Mouse (Mus musculus): ENCODE measurements around the gene Aff1. TPM values are rescaled to one million over a fixed set of nuclear protein-coding genes. Genes with fewer than 3 reads are reported as not detected.
A peak's percentile ranks its signal among the peaks of the same experiment; 100 is the strongest.

Gene Aff1
- total RNA-seq, 2 experiments from 2014 or later: 20.8 to 23.0 TPM

DNA sequence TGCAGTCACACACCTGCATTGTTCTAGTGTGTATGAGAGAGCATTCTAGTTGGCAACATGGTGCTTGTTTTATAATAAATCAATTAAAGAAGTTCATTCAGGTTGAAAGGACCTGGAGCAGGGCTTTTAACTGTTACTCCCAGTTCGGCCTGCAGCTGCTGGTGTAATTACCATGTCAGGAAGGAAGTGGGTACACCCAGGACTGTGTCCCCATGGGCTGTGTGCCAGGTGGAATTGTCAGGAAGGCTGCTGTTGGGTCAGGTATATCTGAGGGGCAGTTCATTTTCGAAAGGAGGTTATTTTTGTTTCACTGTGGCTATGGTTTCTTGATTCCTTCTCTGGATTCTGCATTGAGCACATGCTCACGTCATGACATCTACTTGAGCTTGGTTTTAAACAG is 107.3 kb downstream of the Aff1 start:
- DNase-seq (ENCODE audit: low spot score in 2 of 2): no peak

DNA sequence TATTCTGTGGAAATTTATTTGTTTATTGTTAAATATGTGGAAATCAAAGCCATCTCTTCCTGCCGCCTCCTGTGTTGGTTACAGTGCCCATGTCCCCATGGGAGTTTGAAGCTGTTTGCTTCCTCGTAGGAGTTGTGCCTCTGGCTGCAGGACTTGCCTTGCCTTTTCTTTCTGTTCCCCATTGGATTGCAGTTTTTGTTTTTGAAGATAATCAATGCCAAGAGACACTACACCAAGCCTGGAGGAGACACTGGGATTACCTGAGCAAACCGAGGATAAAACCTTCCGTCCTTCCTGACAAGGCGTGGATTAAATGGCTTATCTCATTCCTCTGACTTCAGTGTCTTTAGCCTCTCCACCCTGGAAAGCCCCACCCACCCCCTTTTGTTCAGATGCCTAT is 107.8 kb downstream of the Aff1 start:
- no peak for DNase-seq (ENCODE audit: low spot score in 2 of 2)

DNA sequence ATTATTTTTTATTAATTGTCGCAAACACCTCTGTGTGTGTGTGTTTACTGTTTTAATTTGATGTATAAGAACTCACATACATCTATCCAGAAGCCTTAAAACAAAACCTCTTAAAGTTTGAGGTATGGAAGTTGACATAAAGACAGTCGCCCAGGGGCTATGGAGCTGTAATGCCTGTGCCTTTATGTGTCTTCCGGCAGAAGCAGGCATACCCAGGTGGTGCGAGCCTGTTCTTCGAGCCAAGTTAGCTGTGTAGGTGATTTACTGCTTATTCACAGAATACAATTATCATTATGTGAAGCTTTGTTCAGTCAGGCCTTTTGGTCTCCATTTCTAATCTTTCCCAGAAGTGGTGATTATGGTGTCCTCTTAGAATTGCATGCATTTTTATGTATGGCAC is 111.2 kb downstream of the Aff1 start:
- no peak for DNase-seq (ENCODE audit: low spot score in 2 of 2)

- peak in 1 of 2 experiments; percentile 54 for DNase-seq (ENCODE audit: low spot score in 2 of 2)
Measured at GRCm38 (mm10) chr5:103803927-103804590, 111.9 kb downstream of the Aff1 start.

GRCm38 (mm10) chr5:103806851-103807578 is 114.8 kb downstream of the Aff1 start:
- DNase-seq (ENCODE audit: low spot score in 2 of 2): no peak

DNA sequence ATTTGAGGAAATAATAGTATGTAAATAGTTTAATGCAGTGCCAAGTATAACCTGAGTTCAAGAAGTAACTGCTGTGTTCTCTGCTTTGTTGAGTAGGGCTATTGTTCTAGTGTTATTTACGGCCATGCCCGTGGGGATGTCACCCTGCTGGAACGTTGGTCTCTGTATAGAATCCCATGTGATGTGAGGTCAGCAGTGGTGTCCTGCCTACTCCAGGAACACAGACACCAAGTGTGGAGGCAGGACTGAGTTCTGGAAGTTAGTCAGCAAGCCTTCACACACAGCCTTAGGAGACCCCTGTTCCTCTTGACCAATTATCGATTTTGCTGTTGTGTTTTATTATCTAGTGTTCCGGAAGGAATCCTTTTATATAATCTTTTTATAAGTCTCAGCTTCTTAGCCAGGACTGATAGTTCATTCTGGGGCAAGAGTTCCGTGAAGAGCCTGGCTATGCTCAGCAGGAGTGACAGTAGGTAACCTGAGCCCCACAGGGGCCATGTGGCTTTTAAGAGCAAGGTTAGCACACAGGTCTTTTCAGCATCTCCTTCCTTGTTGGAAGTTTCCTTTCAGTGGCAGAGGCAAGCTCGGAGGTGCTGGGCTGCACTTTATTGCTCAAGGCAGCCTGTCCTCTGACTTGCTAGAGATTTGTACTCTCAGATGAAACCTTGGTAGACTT is 115.6 kb downstream of the Aff1 start:
- DNase-seq (ENCODE audit: low spot score in 2 of 2): no peak

- no peak for DNase-seq (ENCODE audit: low spot score in 2 of 2)
Measured at GRCm38 (mm10) chr5:103809674-103810330, 117.6 kb downstream of the Aff1 start.

DNA sequence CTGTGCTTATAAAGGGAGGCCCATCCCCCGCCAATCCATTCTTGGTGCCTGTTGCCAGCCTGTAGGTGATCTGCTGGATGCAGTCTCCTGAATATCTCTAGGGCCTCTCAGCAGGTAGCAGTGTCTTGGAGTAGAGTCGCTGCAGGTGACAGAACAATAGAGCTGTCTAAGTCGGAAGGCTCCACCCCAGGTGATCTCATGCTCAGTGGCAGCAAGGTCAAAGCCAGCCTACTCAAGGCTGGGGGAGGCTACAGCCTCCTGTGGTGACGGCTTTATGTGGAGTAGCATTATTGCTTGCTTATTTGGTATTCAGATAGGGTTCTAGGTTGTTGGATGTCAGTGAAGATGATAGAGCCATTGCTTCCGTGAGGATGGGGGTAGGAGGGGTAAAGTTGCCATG is 121.1 kb downstream of the Aff1 start:
- DNase-seq (ENCODE audit: low spot score in 2 of 2): no peak

- no peak for DNase-seq (ENCODE audit: low spot score in 2 of 2)
Measured at GRCm38 (mm10) chr5:103813997-103814542, 121.9 kb downstream of the Aff1 start.

- no peak for DNase-seq (ENCODE audit: low spot score in 2 of 2)
Measured at GRCm38 (mm10) chr5:103814551-103815248, 122.5 kb downstream of the Aff1 start.

DNA sequence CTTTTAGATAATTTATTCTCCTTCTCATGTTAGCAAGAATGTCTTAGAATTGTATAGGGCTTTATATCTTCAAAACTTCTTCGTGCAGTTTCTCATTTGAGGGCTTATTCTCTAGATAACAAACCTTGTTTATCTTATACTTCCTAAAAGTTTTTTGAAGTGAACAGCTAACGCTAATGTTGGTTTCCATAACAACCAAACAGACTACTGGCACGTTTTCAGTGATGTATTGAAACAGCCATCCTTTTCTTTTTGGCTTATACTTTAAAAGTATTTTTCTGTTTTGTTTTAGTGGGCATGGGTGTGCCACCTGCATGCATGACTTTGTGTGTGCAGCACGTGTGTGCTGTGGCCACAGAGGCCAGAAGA is 123.1 kb downstream of the Aff1 start:
- DNase-seq (ENCODE audit: low spot score in 2 of 2): no peak

GRCm38 (mm10) chr5:103816718-103817117 is 124.5 kb downstream of the Aff1 start:
- no peak for DNase-seq (ENCODE audit: low spot score in 2 of 2)

- peak; percentile 61 to 89 for DNase-seq (ENCODE audit: low spot score in 2 of 2)
Measured at GRCm38 (mm10) chr5:103817754-103818153, 125.6 kb downstream of the Aff1 start.

- no peak for DNase-seq (ENCODE audit: low spot score in 2 of 2)
Measured at GRCm38 (mm10) chr5:103818602-103819001, 126.4 kb downstream of the Aff1 start.

- DNase-seq (ENCODE audit: low spot score in 2 of 2): no peak
Measured at GRCm38 (mm10) chr5:103819674-103820073, 127.5 kb downstream of the Aff1 start.

DNA sequence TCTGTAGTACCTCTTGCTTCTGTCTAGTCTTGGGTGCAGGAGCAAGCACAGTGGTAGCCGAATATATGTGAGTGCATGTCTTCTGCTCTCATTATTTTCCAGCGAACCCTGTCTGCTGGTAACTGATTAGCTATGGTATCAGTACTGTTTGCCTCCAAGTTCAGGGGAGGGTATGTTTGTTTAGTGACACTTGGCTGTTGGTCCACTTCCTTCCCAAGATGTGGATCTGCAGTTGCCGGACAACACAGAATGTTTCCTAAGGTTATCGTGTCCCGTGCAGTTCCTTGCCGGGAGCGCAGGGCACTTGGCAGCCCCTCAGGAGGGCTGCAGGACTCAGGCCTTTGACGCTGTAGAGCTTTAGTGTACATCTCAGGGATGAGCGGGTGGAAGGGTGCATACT is 128.9 kb downstream of the Aff1 start:
- no peak for DNase-seq (ENCODE audit: low spot score in 2 of 2)

DNA sequence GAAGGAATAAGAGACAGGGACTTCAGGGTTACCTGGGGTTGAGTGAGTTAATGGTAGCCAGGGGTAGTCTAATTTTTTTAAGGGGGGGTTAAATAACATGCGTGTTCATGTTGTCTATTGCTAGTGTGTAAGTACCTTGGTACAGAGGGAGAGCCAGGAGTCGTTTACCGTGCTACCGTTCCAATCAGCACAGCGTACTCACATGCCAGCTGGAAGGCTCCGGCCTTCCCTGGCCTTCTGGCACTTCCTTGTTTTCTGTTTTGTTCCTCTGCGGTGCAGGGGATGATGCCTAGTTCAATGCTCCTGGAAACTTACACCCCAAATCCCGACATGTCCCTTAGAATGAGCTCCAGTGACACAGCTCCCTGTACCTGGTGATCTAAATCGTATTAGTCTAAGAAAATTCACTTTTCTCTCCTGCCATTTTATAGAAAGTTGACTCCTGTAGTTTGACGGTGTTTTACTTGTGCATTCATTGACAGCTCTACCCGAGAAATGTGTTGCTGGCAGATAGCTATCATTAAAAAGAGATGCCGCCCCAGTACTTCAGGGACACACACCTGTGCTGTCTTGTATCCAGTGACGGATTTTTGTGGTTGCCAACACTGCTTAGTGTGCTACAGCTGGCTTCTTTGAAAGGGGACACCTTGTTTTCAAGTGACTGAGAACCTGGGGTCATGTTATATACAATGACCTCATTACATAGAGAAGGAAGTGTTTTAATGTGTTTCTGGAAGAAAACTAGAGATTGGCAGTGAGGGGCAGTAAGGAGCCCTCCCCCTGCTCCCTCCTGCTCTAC is 129.5 kb downstream of the Aff1 start:
- no peak for DNase-seq (ENCODE audit: low spot score in 2 of 2)

- no peak for DNase-seq (ENCODE audit: low spot score in 2 of 2)
Measured at GRCm38 (mm10) chr5:103822949-103823348, 130.8 kb downstream of the Aff1 start.

GRCm38 (mm10) chr5:103828304-103828703 is 136.1 kb downstream of the Aff1 start:
- no peak for DNase-seq (ENCODE audit: low spot score in 2 of 2)

GRCm38 (mm10) chr5:103828729-103829128 is 136.6 kb downstream of the Aff1 start:
- no peak for DNase-seq (ENCODE audit: low spot score in 2 of 2)
